Comparison of ENCODE assay signal across 31 mouse cellular contexts in the genomic region with DNA sequence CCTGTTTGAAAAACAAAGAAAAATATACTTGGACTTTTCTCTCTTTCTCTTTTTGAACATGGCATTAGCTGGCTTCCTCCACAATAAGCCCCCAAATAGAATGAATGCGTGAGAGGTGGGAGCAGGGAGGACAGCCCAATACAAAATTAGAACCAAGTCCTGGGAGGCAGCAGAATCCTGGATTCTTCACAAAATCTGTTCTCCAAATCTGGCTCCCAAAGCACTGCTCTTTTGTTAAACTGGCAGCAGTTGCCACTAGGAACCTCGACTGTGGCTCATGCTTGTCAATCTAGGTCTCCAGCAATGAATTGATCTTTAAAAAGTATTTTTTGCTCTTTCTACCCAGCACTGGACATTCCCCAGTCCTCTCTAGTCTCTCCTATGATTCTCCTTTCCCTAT. TPM values are rescaled to one million over a fixed set of nuclear protein-coding genes. Genes with fewer than 3 reads are reported as not detected.
DNase-seq lines count a peak whose midpoint lies in the region; ATAC-seq and TF ChIP-seq lines count a peak whose summit lies in the region.
"Had no signal": no experiment of that assay in that cellular context is flagged by ENCODE, and none has a peak within 500 bp of the region (broad histone marks: within the 10 kb centered on the region; RNA-seq: fewer than 3 reads in every experiment).

No protein-coding gene starts in this region.

- intact Hi-C loops in left cerebral cortex, postnatal 25 days (cut with DNase I) = no loop called here
- intact Hi-C loops in left cerebral cortex, adult 2 months (cut with DNase I) = no loop called here

- H3K27ac ChIP-seq in left cerebral cortex, adult 2 months = no peak overlapping the region
- H3K27ac ChIP-seq: embryonic facial prominence, embryonic 10.5 days; embryonic facial prominence, embryonic 13.5 days; forebrain, embryonic 12.5 days; heart, embryonic 15.5 days; hindbrain, embryonic 10.5 days; hindbrain, embryonic 13.5 days had no signal

- peak; percentile 19 to 37 for DNase-seq in frontal cortex, adult 2 months (ENCODE audit: extremely low spot score in 1 of 2, low spot score in 1 of 2)
- DNase-seq in frontal cortex, postnatal 14 days (ENCODE audit: low spot score in 2 of 2) = no peak
- peak; percentile 40 for DNase-seq in layer of hippocampus, adult 9-11 months
- DNase-seq in layer of hippocampus, adult 9-10 months (ENCODE audit: low spot score) = no peak
- peak; percentile 24 to 70 for DNase-seq in left cerebral cortex, postnatal 25 days (ENCODE audit: low spot score in 2 of 2)
- no peak for DNase-seq in left cerebral cortex, adult 2 months (ENCODE audit: extremely low spot score in 1 of 2, low spot score in 2 of 2)
- DNase-seq: adrenal gland, adult 2 months; adrenal gland, postnatal 14 days; cerebellum, adult 11-12 months; cerebellum, adult 8-10 months; cerebellum, postnatal 10 days; cerebellum, postnatal 36 days; embryo, embryonic 11 days; gastrocnemius, postnatal 25 days; heart, adult 18-20 months; heart, postnatal 10 days; heart, postnatal 36 days had no signal

- ATAC-seq in megakaryocyte progenitor cell, adult 5-6 weeks (replicated peaks; ENCODE audit: poor library complexity) = no peak
- ATAC-seq: CD4-positive, CD25-positive, alpha-beta regulatory T cell, adult 4 months; forebrain, embryonic 16.5 days; hindbrain, embryonic 16.5 days had no signal

- no peak overlapping the region for H3K4me3 ChIP-seq in left cerebral cortex, adult 2 months
- H3K4me3 ChIP-seq: embryonic facial prominence, embryonic 10.5 days; embryonic facial prominence, embryonic 13.5 days; erythroblast, embryonic 14.5 days; forebrain, embryonic 12.5 days; heart, embryonic 12.5 days; heart, embryonic 15.5 days; hindbrain, embryonic 10.5 days; hindbrain, embryonic 13.5 days had no signal

- TF ChIP-seq CTCF in left cerebral cortex, adult 2 months (IDR thresholded peaks at IDR 0.05) = no peak

RNA-seq across cellular contexts. Expression of gene Kcna3, which starts 17.7 kb away (rescaled TPM):
- 6.3 and 7.3 TPM in 2 replicates for polyA plus RNA-seq in frontal cortex, adult 2 months (2012; rRNA removed)
- 10 to 100 TPM; 31.0 to 31.8 TPM for total RNA-seq in left cerebral cortex, postnatal 25 days (2021)
- 10 to 100 TPM; 34.9 to 35.3 TPM for total RNA-seq in left cerebral cortex, adult 2 months (2021)
- total RNA-seq in megakaryocyte progenitor cell, adult 5-6 weeks (2015) = 11.6 and 11.9 TPM in 2 replicates
- total RNA-seq in megakaryocyte progenitor cell, adult 5-6 weeks (2017) = 2.3 and 5.4 TPM in 2 replicates
- total RNA-seq: gastrocnemius, adult 8-10 months; gastrocnemius, postnatal 25 days; MEL had no signal
- polyA plus RNA-seq: erythroblast, embryonic 14.5 days had no signal

Comparison
In these comparisons a context has a peak if more than half of its experiments do, and no peak if none do; other contexts are left out.
1. DNase-seq: peak in frontal cortex, adult 2 months (2 of 2), layer of hippocampus, adult 9-11 months (single experiment) and left cerebral cortex, postnatal 25 days (2 of 2); none in frontal cortex, postnatal 14 days (0 of 2), layer of hippocampus, adult 9-10 months (single experiment) and left cerebral cortex, adult 2 months (0 of 2).